Mouse (Mus musculus) spleen, adult 2 months (tissue): ENCODE data around the gene Rpl36al. TPM values are rescaled to one million over a fixed set of nuclear protein-coding genes. Genes with fewer than 3 reads are reported as not detected.

Source experiments
- DNase-seq, 2 experiments: peaks; one replicate each; pipeline versions ENCODE4 v3.0.0 to v3.0.0-alpha.2; 2012 to 2021; ENCODE audit warnings: low spot score in 2 of 2, low read depth in 1 of 2
- H3K27ac ChIP-seq: fragments of 200-500 bp; 2 replicates; pipeline ENCODE4 v1.5.1; 2012; ENCODE audit warnings: low read length, inconsistent platforms; ENCODE audit not compliant: insufficient read depth
- H3K27me3 ChIP-seq: fragments of 200-500 bp; 2 replicates; pipeline ENCODE4 v1.6.1; 2012; ENCODE audit warnings: mild to moderate bottlenecking, moderate library complexity, low read length, inconsistent platforms; ENCODE audit not compliant: control insufficient read depth, insufficient read depth
- H3K36me3 ChIP-seq: fragments of 200-500 bp; 2 replicates; pipeline ENCODE4 v1.6.1; 2012; ENCODE audit warnings: mild to moderate bottlenecking, low read length, inconsistent platforms; ENCODE audit not compliant: control insufficient read depth, insufficient read depth
- H3K4me1 ChIP-seq: fragments of 200-500 bp; 2 replicates; pipeline ENCODE4 v1.6.1; 2011; ENCODE audit warnings: inconsistent platforms; ENCODE audit not compliant: control insufficient read depth, insufficient read depth, insufficient read length
- H3K4me3 ChIP-seq: fragments of 200-500 bp; 2 replicates; pipeline ENCODE4 v1.5.1; 2011; ENCODE audit warnings: mild to moderate bottlenecking, inconsistent platforms; ENCODE audit not compliant: insufficient read depth, insufficient read length; ENCODE audit errors: extremely low read depth
- CTCF ChIP-seq: fragments of 200-500 bp; IDR thresholded peaks from 2 replicates; pipeline ENCODE4 v1.5.1; 2011; ENCODE audit warnings: mild to moderate bottlenecking, inconsistent platforms; ENCODE audit not compliant: insufficient read depth, insufficient read length, insufficient replicate concordance; ENCODE audit errors: extremely low read depth
- POLR2A ChIP-seq: fragments of 200-500 bp; IDR thresholded peaks from 2 replicates; pipeline ENCODE4 v1.6.1; 2011; ENCODE audit warnings: low read depth, low read length, inconsistent platforms
- WGBS: fragments of 180-500 bp; shearing (Covaris S2); methylation state at CpG from one replicate; pipeline ENCODE4 v1.1.7; 2018; 5-methylcytosine and 5-hydroxymethylcytosine counted together
- polyA plus RNA-seq: library from polyadenylated mRNA; depleted of rRNA; stranded (reverse); fragments of >200 nt; gene quantifications from 2 replicates; pipeline ENCODE4 v1.2.3, GENCODE M21; 2012; rRNA removed

Gene Rpl36al
- polyA plus RNA-seq: 75.1 and 98.9 TPM in 2 replicates

DNA sequence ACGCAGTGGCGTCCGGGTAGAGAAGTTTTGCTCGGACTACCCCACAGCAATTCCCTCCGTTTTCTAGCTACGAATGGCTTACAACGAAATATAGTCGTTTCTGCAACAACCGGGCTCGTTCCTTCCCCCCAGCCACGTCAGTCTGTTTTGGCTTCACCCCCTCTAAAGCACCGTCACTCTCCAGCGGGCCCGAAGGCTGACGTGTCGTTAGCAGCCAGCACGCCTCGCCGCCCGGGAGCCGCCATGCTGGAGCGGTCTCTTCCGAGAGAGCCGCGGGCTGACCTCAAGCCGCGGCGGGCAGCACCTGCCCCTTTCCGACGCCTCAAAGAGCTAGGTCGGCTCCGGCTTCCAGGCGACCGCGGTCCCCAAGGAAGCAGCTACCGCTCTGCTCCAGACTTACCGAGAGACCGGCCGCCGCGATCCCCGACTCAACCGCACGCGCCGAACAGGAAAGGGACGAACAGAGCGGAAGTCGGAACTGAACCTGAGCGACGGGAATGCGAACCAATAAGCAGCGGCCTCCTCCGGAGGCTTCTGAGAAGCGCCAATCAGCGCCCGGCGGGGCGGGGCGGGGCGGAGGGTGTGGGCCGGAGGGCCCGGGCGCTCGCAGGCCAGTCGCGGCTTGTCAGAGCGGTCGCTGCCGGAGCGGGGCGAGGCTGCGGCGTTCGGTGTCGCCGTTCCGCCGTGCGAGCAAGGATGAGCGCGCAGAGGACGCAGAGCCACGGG lies at the start of gene Rpl36al, which contains the start of gene Mgat2:
Gene Rpl36al (minus strand): TSS at position 501 of the 726 bp plus-strand sequence.
Gene Mgat2 (plus strand): TSS at position 575 of the 726 bp plus-strand sequence.
- H3K27me3 ChIP-seq: no peaks in the 10 kb centered on the region
- under 1% methylated on average over 84 of the region's 84 CpGs for WGBS

DNA sequence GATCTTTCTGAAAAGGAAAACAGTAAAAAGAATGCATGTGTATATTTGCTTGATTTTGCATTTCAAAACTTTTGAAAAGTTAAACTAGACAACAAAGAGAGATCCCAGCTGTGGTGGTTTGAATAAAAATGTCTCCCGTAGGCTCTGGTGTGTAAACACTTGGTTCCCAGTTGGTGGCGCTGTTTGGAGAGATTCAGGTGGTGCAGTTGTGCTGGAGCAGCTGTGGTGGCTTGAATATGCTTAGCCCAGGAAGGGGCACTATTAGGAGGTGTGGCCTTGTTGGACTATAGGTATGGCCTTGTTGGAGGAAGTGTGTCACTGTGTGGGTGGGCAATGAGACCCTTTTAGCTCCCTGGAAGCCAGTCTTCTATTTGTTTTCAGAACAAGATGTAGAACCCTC lies 45.4 kb upstream of the Rpl36al start:
- TF ChIP-seq POLR2A: no peak
- TF ChIP-seq CTCF: peak; percentile 40; the same call in 1 of the 2 replicates

More for the DNA sequence above, at the start of gene Rpl36al, which contains the start of gene Mgat2:
- Histone ChIP-seq H3K36me3 (peaks cover 4% of the 10 kb centered on the region), H3K4me1 (peaks cover 6% of the 10 kb centered on the region), H3K4me3 (peak within 1 kb of the TSS; percentile 90), H3K27ac (peak within 1 kb of the TSS; percentile 89)
- TF ChIP-seq POLR2A (peak; percentile 95), CTCF (no peak)
- DNase-seq: peak; percentile 95 to 99

DNA sequence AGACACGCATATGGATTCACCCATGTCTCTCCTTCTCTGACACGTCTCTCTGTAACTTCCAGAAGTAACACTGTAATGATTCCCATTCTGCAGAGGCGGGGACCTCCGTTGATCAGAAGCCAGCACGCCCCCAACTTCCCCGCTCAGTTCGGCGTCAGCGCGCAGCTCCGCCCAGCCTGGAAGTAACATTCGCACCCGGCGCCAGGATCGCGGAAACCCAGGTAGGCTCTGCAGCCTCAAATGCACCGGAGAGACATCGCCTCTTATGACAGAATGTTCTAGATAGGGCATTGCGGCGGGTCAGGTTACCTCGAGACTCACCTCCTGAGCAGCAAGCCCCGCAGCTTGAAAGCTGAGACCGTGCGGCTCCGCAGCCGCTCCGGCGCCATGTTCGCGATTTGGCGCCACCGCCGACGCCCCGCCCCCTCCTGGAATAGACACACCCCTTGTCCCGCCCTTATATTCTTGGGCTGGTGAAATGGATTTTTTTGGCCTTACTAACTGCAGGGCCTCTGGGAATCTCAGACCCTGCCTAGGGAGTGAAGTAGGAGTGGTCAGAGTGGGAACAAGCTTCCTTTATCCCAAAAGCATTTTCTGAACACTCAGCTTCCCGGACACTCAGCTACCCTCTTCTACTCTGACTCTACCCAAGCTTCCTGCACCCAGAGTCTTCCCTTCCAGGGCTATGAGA lies 44.0 kb upstream of the Rpl36al start, which contains the start of gene Pole2:
Gene Pole2 (minus strand): TSS at position 420 of the 691 bp plus-strand sequence.
- Histone ChIP-seq H3K27ac (peak within 1 kb of the TSS; percentile 59; the same call in 1 of the 2 replicates), H3K27me3 (no peaks in the 10 kb centered on the region), H3K4me3 (peak within 1 kb of the TSS; percentile 95), H3K36me3 (no peaks in the 10 kb centered on the region), H3K4me1 (no peaks in the 10 kb centered on the region; the same call in 1 of the 2 replicates)
- under 1% methylated on average over 37 of the region's 37 CpGs for WGBS
- DNase-seq: peak; percentile 55 to 77
- TF ChIP-seq CTCF: no peak
- TF ChIP-seq POLR2A: no peak; the same call in 1 of the 2 replicates

More for the DNA sequence above, 45.4 kb upstream of the Rpl36al start:
- peak; percentile 25 to 46 for DNase-seq
- Histone ChIP-seq H3K36me3 (no peaks in the 10 kb centered on the region), H3K27me3 (no peaks in the 10 kb centered on the region), H3K4me1 (no peaks in the 10 kb centered on the region; the same call in 1 of the 2 replicates), H3K27ac (no peak overlapping the region), H3K4me3 (no peak overlapping the region)
- 71% methylated on average over 2 of the region's 2 CpGs for WGBS

DNA sequence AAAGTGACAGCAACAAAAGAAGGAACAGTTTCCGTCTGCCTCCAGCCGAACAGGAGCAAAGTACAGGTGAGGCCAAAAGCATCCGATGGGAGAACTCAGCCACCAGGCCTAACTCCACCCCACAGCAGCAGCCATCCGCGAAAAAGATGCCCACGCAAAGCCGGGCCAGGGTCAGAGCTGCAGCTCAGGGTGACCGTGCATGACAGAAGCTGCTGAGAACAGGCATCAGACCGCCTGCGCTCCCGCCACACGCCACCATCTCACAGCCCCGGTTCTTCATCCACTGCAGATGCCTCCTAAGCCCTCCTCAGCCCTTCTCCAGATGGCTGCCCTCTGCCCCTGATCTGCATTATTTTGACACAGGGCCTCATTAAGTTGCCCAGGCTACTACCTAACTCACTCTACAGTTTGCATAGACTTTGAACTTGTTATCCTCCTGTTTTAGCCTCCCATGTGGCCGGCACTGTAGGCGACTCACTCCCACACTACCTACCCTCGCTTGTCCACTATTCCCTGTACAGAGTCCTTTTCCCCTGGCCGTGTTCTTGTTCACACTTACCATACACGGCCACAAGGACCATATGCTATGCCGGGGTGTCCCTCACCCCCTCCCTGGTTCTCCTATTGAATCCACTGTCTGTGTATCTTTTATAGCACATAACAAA lies 36.9 kb upstream of the Rpl36al start:
- Histone ChIP-seq H3K27ac (no peak overlapping the region), H3K36me3 (peaks cover 5% of the 10 kb centered on the region)

DNA sequence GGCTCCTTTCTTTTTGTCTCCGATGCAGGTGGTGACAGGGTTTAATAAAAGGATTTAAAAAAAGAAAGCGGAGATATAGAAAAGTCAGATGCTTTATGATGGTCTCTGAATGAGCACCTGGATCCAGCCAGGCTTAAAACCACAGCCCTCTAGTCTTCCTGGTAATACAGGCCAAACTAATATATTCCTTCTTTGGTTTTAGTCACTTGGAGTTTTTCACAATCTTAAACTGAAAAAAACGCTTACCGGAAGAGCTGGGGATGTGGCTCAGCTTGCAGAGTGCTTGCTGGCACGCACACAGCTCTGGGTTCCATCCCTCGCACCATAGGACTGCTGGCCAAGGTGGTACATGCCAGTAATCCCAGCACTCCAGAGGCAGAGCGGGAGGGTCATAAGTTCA lies 32.7 kb upstream of the Rpl36al start:
- no peaks in the 10 kb centered on the region for H3K4me1 ChIP-seq
- no peak for DNase-seq
- TF ChIP-seq CTCF (no peak), POLR2A (no peak)
- H3K36me3 ChIP-seq: peaks cover 5% of the 10 kb centered on the region
- H3K27ac ChIP-seq: no peak overlapping the region
- WGBS: 84% methylated on average over 7 of the region's 7 CpGs
- H3K4me3 ChIP-seq: no peak overlapping the region
- H3K27me3 ChIP-seq: no peaks in the 10 kb centered on the region

More for the DNA sequence above, 36.9 kb upstream of the Rpl36al start:
- 93% methylated on average over 19 of the region's 19 CpGs for WGBS
- TF ChIP-seq POLR2A: no peak
- no peak for TF ChIP-seq CTCF
- Histone ChIP-seq H3K4me3 (no peak overlapping the region), H3K4me1 (no peaks in the 10 kb centered on the region), H3K27me3 (no peaks in the 10 kb centered on the region)
- no peak for DNase-seq

DNA sequence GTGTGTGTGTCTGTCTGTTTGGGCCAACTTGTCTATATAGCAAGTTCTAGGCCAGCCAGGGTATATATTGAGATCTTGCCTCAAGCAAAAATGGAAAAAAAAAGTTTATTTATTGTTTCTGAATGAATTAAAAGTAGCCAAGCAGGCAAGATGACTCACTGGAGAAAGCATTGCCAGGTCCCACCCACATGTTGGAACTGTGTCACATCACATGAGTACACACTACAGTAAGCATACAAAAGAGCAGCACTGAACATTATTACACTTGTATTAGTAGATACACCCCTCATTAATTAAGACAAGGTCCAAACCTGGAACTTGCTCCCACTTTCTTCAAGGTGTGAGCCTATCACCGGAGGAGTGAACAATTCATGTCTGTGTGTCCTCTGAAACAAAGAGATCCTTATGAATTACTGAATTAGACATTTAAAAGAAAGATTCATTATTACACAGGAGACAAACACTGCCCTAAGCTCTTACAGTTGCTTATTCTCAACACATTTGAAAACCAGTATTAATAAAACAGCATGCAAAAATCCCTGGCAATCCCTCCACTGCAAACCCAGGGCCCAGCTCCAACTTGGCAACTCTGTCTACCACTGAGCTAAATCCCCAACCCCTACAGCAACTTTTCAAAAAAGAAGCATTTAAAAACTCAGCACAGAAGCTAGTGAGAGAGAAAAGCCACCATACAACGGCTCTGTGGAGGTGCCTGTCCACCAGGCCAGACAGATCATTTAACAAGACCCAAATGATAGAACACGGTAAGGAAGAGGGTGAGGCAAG lies 31.3 kb upstream of the Rpl36al start:
- 91% methylated on average over 3 of the region's 3 CpGs for WGBS
- Histone ChIP-seq H3K36me3 (no peaks in the 10 kb centered on the region), H3K27me3 (no peaks in the 10 kb centered on the region), H3K4me3 (no peak overlapping the region), H3K4me1 (no peaks in the 10 kb centered on the region), H3K27ac (no peak overlapping the region)
- no peak for DNase-seq
- no peak for TF ChIP-seq CTCF
- no peak for TF ChIP-seq POLR2A
